ENCODE assay signal across 8 mouse cellular contexts in genomic region chr3:122169616-122170178, GRCm38 (mm10).
A peak's percentile ranks its signal among the peaks of the same experiment; 100 is the strongest.
DNase-seq lines count a peak whose midpoint lies in the region; ATAC-seq and TF ChIP-seq lines count a peak whose summit lies in the region.

No protein-coding gene starts in this region.

- peak; percentile 74 for DNase-seq in kidney, adult 11 months
- peak; percentile 86 for DNase-seq in adrenal gland, postnatal 10 days
- peak; percentile 57 for DNase-seq in embryo, embryonic 11.5 days (ENCODE audit: low read depth, low spot score)
- DNase-seq in hindbrain, postnatal 0 days (ENCODE audit: low spot score), result peak; percentile 70
- DNase-seq in limb, embryonic 10.5 days (ENCODE audit: low spot score), result peak; percentile 79
- DNase-seq in neural tube, embryonic 11.5 days (ENCODE audit: low spot score), result peak; percentile 72
- DNase-seq in testis, postnatal 14 days (ENCODE audit: low spot score), result peak; percentile 75

- no peaks in the 10 kb centered on the region for H3K4me1 ChIP-seq in kidney, embryonic 14.5 days (ENCODE audit: control insufficient read depth, insufficient read depth, low read length)
- H3K4me1 ChIP-seq in hindbrain, postnatal 0 days (ENCODE audit: insufficient read depth, low read length), result no peaks in the 10 kb centered on the region
- no peaks in the 10 kb centered on the region for H3K4me1 ChIP-seq in limb, embryonic 10.5 days
- no peaks in the 10 kb centered on the region for H3K4me1 ChIP-seq in neural tube, embryonic 11.5 days (ENCODE audit: control insufficient read depth, insufficient read depth, low read length)

- H3K27me3 ChIP-seq in kidney, embryonic 14.5 days (ENCODE audit: control insufficient read depth, insufficient read depth, low read length), result no peaks in the 10 kb centered on the region
- H3K27me3 ChIP-seq in hindbrain, postnatal 0 days (ENCODE audit: insufficient read depth, low read length), result no peaks in the 10 kb centered on the region
- H3K27me3 ChIP-seq in limb, embryonic 10.5 days (ENCODE audit: low read depth, poor library complexity, severe bottlenecking), result no peaks in the 10 kb centered on the region
- H3K27me3 ChIP-seq in neural tube, embryonic 11.5 days (ENCODE audit: control insufficient read depth, insufficient read depth, low read length), result no peaks in the 10 kb centered on the region

- no peak overlapping the region for H3K27ac ChIP-seq in kidney, embryonic 14.5 days (ENCODE audit: low read depth, low read length)
- no peak overlapping the region for H3K27ac ChIP-seq in hindbrain, postnatal 0 days
- H3K27ac ChIP-seq in limb, embryonic 10.5 days, result no peak overlapping the region
- H3K27ac ChIP-seq in neural tube, embryonic 11.5 days (ENCODE audit: low read depth, low read length), result no peak overlapping the region

- no peak overlapping the region for H3K4me2 ChIP-seq in kidney, embryonic 14.5 days (replicated peaks; ENCODE audit: low read depth, low read length)
- H3K4me2 ChIP-seq in hindbrain, postnatal 0 days (ENCODE audit: low read depth, low read length), result no peak overlapping the region
- H3K4me2 ChIP-seq in neural tube, embryonic 11.5 days (ENCODE audit: low read depth), result no peak overlapping the region

- no peaks in the 10 kb centered on the region for H3K36me3 ChIP-seq in kidney, embryonic 14.5 days (ENCODE audit: control insufficient read depth, insufficient read depth, low read length)
- no peaks in the 10 kb centered on the region for H3K36me3 ChIP-seq in hindbrain, postnatal 0 days (ENCODE audit: insufficient read depth, low read length)
- no peaks in the 10 kb centered on the region for H3K36me3 ChIP-seq in limb, embryonic 10.5 days
- no peaks in the 10 kb centered on the region for H3K36me3 ChIP-seq in neural tube, embryonic 11.5 days (ENCODE audit: control insufficient read depth, insufficient read depth, low read length)

- no peak overlapping the region for H3K4me3 ChIP-seq in kidney, embryonic 14.5 days (ENCODE audit: low read length)
- H3K4me3 ChIP-seq in hindbrain, postnatal 0 days (ENCODE audit: low read length), result no peak overlapping the region
- H3K4me3 ChIP-seq in limb, embryonic 10.5 days, result no peak overlapping the region
- no peak overlapping the region for H3K4me3 ChIP-seq in neural tube, embryonic 11.5 days (ENCODE audit: low read depth, low read length)

- no peak for ATAC-seq in kidney, embryonic 14.5 days (ENCODE audit: low FRiP score, low TSS enrichment)
- ATAC-seq in hindbrain, postnatal 0 days, result peak; percentile 55; the same call in 1 of the 2 replicates
- ATAC-seq in neural tube, embryonic 11.5 days (ENCODE audit: insufficient read depth, low FRiP score, low TSS enrichment), result no peak

- H3K9ac ChIP-seq in kidney, embryonic 14.5 days (ENCODE audit: low read depth, low read length), result no peak overlapping the region
- no peak overlapping the region for H3K9ac ChIP-seq in hindbrain, postnatal 0 days (replicated peaks; ENCODE audit: low read length)
- H3K9ac ChIP-seq in neural tube, embryonic 11.5 days (ENCODE audit: low read length), result no peak overlapping the region

- TF ChIP-seq CTCF in hindbrain, postnatal 0 days (IDR thresholded peaks at IDR 0.05; ENCODE audit: low read depth), result peak; percentile 81

- 46% methylated on average over 10 of the region's 10 CpGs for WGBS in kidney, embryonic 14.5 days
- WGBS in hindbrain, postnatal 0 days, result 38% methylated on average over 10 of the region's 10 CpGs
- WGBS in limb, embryonic 10.5 days, result 50% methylated on average over 10 of the region's 10 CpGs
- 42% methylated on average over 10 of the region's 10 CpGs for WGBS in neural tube, embryonic 11.5 days

- no peaks in the 10 kb centered on the region for H3K9me3 ChIP-seq in kidney, embryonic 14.5 days (ENCODE audit: control insufficient read depth, low read length)
- no peaks in the 10 kb centered on the region for H3K9me3 ChIP-seq in hindbrain, postnatal 0 days (ENCODE audit: low read length)
- no peaks in the 10 kb centered on the region for H3K9me3 ChIP-seq in limb, embryonic 10.5 days (replicated peaks)
- H3K9me3 ChIP-seq in neural tube, embryonic 11.5 days (ENCODE audit: control insufficient read depth, low read length), result no peaks in the 10 kb centered on the region
